Mouse (Mus musculus): ENCODE measurements around the gene Samd4b. TPM values are rescaled to one million over a fixed set of nuclear protein-coding genes. Genes with fewer than 3 reads are reported as not detected.

The Samd4b gene
- total and polyA plus RNA-seq, 2 experiments from 2014 or later = 19.2 to 56.0 TPM

DNA sequence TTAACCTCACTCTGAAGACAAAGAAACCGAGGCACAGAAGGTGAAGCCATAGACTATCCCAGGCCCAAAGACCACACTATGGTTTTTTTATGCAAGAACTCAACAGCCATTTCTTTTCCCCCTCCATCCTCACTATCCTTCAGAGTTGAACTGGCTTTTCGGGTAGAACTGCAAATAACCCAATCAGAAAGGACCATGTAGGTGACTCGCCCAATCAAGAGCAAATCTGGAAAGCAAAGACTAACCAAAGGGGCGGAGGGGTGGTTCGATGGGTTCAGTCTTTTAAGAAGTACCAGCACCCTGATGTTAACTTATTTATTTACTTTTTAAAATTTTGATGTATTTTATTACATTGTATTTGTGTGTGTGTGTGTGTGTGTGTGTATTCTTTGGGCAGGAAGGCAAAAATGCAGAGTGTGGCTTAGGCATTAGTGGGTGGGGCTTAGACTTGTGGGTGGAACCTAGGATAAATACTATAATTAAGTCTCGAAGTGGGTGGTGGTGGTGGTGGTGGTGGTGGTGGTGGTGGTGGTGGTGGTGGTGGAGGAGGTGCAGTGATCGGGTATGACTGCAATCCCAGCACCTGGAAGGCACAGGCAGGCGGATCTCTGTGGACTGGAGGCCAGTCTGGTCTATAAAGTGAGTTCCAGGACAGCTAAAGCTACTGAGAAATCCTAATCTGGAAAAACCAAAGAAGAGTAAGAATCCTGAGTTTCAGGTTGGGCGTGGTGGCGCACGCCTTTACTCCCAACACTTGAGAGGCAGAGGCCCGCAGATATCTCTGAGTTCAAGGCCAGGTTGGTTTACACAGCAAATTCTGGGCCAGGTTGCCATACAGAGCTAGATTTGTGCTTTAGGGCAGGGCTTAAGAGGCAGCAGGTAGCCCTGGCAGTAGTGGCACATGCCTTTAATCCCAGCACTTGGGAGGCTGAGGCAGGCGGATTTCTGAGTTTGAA is 149.8 kb downstream of the Samd4b start:
- Histone ChIP-seq H3K9ac (replicated peaks; ENCODE audit: low read length, poor library complexity, severe bottlenecking) (no peak overlapping the region), H3K36me3 (ENCODE audit: insufficient read depth, low read length) (no peaks in the 10 kb centered on the region), H3K27ac (ENCODE audit: low read depth, low read length) (no peak overlapping the region), H3K4me3 (ENCODE audit: low read depth, low read length) (no peak overlapping the region), H3K27me3 (ENCODE audit: insufficient read depth, low read length) (no peaks in the 10 kb centered on the region), H3K4me2 (ENCODE audit: low read depth, low read length, poor library complexity, severe bottlenecking) (no peak overlapping the region), H3K4me1 (ENCODE audit: insufficient read depth, low read length) (peaks cover 4% of the 10 kb centered on the region; the same call in 1 of the 2 replicates), H3K9me3 (ENCODE audit: low read length) (no peaks in the 10 kb centered on the region)
- no peak for DNase-seq (ENCODE audit: low spot score)
- WGBS = 74% methylated on average over 13 of the region's 13 CpGs
- no peak for ATAC-seq (ENCODE audit: low FRiP score)
- TF ChIP-seq CTCF (IDR thresholded peaks at IDR 0.05) = no peak

DNA sequence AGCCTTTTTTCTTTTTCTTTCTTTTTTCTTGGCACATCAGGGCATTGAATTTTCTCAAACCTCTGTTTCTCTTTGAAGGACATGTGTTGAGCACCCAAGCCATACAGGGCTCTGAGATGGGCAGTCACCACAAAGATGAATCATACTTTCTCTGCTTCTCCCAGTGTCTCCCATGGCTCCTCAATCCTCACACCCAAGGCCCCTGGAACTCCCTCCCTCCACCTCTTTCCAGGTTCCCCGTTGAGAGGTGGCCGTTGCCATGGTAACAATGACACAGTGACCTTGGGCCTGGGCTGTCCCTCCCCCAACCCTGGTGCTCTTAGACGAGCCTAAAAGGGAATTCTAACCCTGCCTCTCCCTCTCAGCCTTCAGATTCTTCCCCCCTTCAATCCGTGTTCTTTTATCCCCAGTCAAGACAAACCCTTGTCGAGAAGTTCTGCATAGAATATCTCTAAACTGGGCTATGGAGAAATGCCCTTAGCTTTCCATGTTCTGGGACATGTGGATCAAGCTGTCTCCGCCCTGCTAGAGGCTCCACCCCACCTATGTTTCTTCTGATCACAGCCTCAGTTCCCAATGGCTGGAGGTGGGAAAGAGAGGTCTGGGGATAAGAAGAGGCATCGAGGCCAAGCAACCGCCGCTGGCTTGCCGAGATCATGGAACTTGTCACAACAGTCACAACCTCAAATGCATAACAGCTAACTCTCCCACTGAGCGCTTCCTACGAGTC is 150.7 kb downstream of the Samd4b start:
- Histone ChIP-seq H3K9ac (replicated peaks; ENCODE audit: low read length, poor library complexity, severe bottlenecking) (peak overlapping the region; percentile 24; the same call in 1 of the 2 replicates), H3K27ac (ENCODE audit: low read depth, low read length) (no peak overlapping the region), H3K4me3 (ENCODE audit: low read depth, low read length) (no peak overlapping the region), H3K27me3 (ENCODE audit: insufficient read depth, low read length) (no peaks in the 10 kb centered on the region), H3K36me3 (ENCODE audit: insufficient read depth, low read length) (no peaks in the 10 kb centered on the region), H3K4me2 (ENCODE audit: low read depth, low read length, poor library complexity, severe bottlenecking) (no peak overlapping the region), H3K4me1 (ENCODE audit: insufficient read depth, low read length) (peaks cover 4% of the 10 kb centered on the region; the same call in 1 of the 2 replicates), H3K9me3 (ENCODE audit: low read length) (no peaks in the 10 kb centered on the region)
- 22% methylated on average over 12 of the region's 12 CpGs for WGBS
- DNase-seq (ENCODE audit: low spot score) = peak; percentile 21
- no peak for TF ChIP-seq CTCF (IDR thresholded peaks at IDR 0.05)
- ATAC-seq (ENCODE audit: low FRiP score) = no peak

GRCm38 (mm10) chr7:28446446-28446845 is 151.5 kb downstream of the Samd4b start:
- no peak overlapping the region for H3K4me3 ChIP-seq (ENCODE audit: low read depth, low read length)
- ATAC-seq (ENCODE audit: low FRiP score) (no peak), DNase-seq (ENCODE audit: low spot score) (peak; percentile 74)
- no peaks in the 10 kb centered on the region for H3K36me3 ChIP-seq (ENCODE audit: insufficient read depth, low read length)
- peaks cover 4% of the 10 kb centered on the region; the same call in 1 of the 2 replicates for H3K4me1 ChIP-seq (ENCODE audit: insufficient read depth, low read length)
- H3K27ac ChIP-seq (ENCODE audit: low read depth, low read length) = no peak overlapping the region
- no peak overlapping the region for H3K9ac ChIP-seq (replicated peaks; ENCODE audit: low read length, poor library complexity, severe bottlenecking)
- WGBS = 7% methylated on average over 12 of the region's 12 CpGs
- peak; percentile 89 for TF ChIP-seq CTCF (IDR thresholded peaks at IDR 0.05)
- no peaks in the 10 kb centered on the region for H3K9me3 ChIP-seq (ENCODE audit: low read length)
- no peak overlapping the region for H3K4me2 ChIP-seq (ENCODE audit: low read depth, low read length, poor library complexity, severe bottlenecking)
- H3K27me3 ChIP-seq (ENCODE audit: insufficient read depth, low read length) = no peaks in the 10 kb centered on the region

- Histone ChIP-seq H3K36me3 (ENCODE audit: insufficient read depth, low read length) (no peaks in the 10 kb centered on the region), H3K4me2 (ENCODE audit: low read depth, low read length, poor library complexity, severe bottlenecking) (no peak overlapping the region), H3K9ac (replicated peaks; ENCODE audit: low read length, poor library complexity, severe bottlenecking) (no peak overlapping the region), H3K9me3 (ENCODE audit: low read length) (no peaks in the 10 kb centered on the region), H3K27ac (ENCODE audit: low read depth, low read length) (no peak overlapping the region), H3K27me3 (ENCODE audit: insufficient read depth, low read length) (no peaks in the 10 kb centered on the region), H3K4me3 (ENCODE audit: low read depth, low read length) (no peak overlapping the region), H3K4me1 (ENCODE audit: insufficient read depth, low read length) (peaks cover 4% of the 10 kb centered on the region; the same call in 1 of the 2 replicates)
- whole genome bisulfite sequencing = 85% methylated on average over 13 of the region's 13 CpGs
- no peak for TF ChIP-seq CTCF (IDR thresholded peaks at IDR 0.05)
- DNase-seq (ENCODE audit: low spot score) = no peak
- ATAC-seq (ENCODE audit: low FRiP score) = no peak
Measured at GRCm38 (mm10) chr7:28444344-28444974, 153.5 kb downstream of the Samd4b start.

DNA sequence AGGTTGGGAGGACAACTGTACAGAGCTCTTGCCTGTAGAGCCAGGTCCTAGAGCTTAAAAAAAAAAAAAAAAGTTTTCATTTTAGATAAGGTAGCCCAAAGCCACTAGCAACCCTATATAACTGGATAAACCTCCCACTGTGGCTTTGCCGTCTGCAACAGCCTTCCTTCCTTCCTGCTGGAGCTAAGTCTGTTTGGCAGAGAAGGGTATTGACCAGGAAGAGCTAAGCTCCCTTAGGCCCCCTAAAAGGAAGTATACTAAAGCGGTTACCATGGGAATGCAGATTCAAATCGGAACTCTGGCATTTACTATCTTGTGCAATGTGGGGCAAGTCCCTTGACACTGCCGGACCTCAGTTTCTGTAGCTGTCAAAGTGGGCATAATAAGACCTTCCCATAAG is 155.3 kb downstream of the Samd4b start:
- ATAC-seq (ENCODE audit: low FRiP score) (no peak), DNase-seq (ENCODE audit: low spot score) (no peak)
- H3K4me1 ChIP-seq (ENCODE audit: insufficient read depth, low read length) = peaks cover 4% of the 10 kb centered on the region; the same call in 1 of the 2 replicates
- no peak overlapping the region for H3K4me3 ChIP-seq (ENCODE audit: low read depth, low read length)
- H3K36me3 ChIP-seq (ENCODE audit: insufficient read depth, low read length) = no peaks in the 10 kb centered on the region
- H3K27me3 ChIP-seq (ENCODE audit: insufficient read depth, low read length) = no peaks in the 10 kb centered on the region
- no peak overlapping the region for H3K9ac ChIP-seq (replicated peaks; ENCODE audit: low read length, poor library complexity, severe bottlenecking)
- H3K27ac ChIP-seq (ENCODE audit: low read depth, low read length) = no peak overlapping the region
- 30% methylated on average over 4 of the region's 4 CpGs for WGBS
- H3K4me2 ChIP-seq (ENCODE audit: low read depth, low read length, poor library complexity, severe bottlenecking) = no peak overlapping the region
- H3K9me3 ChIP-seq (ENCODE audit: low read length) = no peaks in the 10 kb centered on the region
- no peak for TF ChIP-seq CTCF (IDR thresholded peaks at IDR 0.05)

All from midbrain, postnatal 0 days (tissue).